Mouse (Mus musculus): ENCODE measurements at regions not wholly inside any gene's neighbourhood (a gene's known extent, or its start where the extent isn't known, plus 50 kb on each side); places are given as distances from the start of the nearest gene placed in this dataset.

DNA sequence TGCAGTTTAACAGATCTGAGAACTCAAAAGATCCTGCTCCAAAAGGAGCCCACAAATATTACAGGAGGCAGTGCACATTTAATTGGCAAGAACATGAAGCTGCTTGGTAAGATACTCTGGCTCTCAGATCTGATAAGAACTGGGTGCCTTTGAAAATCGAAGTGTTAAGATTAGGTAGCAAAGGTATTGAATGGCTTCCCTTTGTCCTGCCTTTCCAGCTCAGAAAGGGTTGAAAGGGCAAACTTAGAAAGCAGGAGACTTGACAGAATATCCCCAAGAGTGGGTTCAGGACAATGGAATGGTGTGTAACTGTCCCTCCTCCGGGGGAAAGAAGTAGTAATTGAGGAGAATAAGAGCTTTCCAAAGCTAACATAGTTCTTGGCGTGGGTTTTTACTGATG lies 431.4 kb downstream of the Gm10283 start:
- no peak for DNase-seq (ENCODE audit: low spot score in 2 of 2)
- TF ChIP-seq CTCF (conservative IDR thresholded peaks at IDR 0.05): no peak

DNA sequence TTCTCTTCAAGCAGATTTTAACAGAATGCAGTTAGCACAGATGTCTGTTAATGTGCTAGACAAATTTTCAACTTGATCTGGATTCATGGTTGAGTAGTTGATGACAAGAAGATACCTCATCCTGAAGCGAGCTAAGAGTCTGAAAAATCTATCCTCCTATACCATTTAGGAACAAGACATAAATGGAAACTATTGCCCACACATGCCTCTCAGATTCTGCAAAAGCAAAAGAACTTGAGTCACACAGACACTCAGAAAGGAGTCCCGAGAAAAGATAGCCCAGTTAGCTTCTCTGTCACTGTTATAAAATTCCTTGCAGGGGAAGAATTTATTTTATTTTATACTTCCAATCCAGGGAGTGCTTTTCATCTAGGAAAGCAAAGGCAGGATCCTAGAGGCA lies 447.9 kb downstream of the Gm10283 start:
- DNase-seq (ENCODE audit: low spot score in 2 of 2): no peak
- Histone ChIP-seq H3K27ac (no peak overlapping the region), H3K4me3 (no peak overlapping the region)
- no peak for TF ChIP-seq CTCF (conservative IDR thresholded peaks at IDR 0.05)

More for the DNA sequence above, 431.4 kb downstream of the Gm10283 start:
- Histone ChIP-seq H3K4me3 (no peak overlapping the region), H3K27ac (no peak overlapping the region)

DNA sequence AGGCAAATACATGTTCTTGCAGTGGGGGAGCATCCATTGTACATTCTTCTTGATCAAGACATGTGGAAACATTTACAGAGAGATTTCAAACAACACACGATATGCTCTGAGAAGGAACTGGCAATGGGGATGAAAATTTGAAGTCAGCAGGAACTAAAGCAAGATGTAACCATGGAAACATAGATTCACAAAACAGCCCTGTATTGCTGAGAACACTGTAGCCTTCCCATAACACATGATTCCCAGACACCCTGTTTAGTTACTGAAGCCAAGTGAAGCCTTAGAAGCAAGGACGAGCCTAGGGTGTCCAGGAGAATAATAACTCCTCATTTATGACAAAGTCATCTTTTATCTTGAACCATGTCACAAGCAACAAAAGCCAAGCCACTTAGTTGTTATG lies 474.3 kb downstream of the Gm10283 start:
- no peak for TF ChIP-seq CTCF (conservative IDR thresholded peaks at IDR 0.05)
- peak in 1 of 2 experiments; percentile 22 for DNase-seq (ENCODE audit: low spot score in 2 of 2)
- Histone ChIP-seq H3K4me3 (no peak overlapping the region), H3K27ac (no peak overlapping the region; the same call in 1 of the 2 replicates)
